Mouse (Mus musculus) kidney, postnatal 25 days (tissue): ENCODE data around the gene Vmn1r236.

ENCODE experiments used
- DNase-seq, 2 experiments: peaks; one replicate each; pipeline ENCODE4 v3.0.0; 2021; ENCODE audit warnings: mixed read lengths in 2 of 2

Gene Vmn1r236

DNA sequence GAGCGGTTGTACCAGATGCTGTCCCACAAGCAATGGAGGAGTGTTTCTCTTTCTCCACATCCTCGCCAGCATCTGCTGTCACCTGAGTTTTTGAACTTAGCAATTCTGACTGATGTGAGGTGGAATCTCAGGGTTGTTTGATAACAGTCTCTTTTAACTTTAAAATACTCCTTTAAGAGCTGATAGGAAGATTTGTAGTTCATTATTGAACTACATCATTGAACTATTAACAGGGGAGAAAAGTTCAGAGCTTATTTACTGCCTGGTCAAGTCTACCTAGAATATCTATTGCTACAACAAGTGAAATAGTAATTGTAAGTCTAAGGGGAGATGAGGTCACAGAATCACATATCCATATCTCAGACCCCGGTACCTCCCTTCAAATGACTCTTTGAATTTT lies at the start of gene Vmn1r236:
Gene Vmn1r236, plus strand, starts transcription at position 301 of the 400 bp plus-strand sequence.
- no peak for DNase-seq

- no peak for DNase-seq
Observed at GRCm38 (mm10) chr17:21256111-21256510, 26.6 kb upstream of the Vmn1r236 start, which contains the start of gene Vmn1r235. Gene Vmn1r235, plus strand, starts transcription at chr17:21256411.

DNA sequence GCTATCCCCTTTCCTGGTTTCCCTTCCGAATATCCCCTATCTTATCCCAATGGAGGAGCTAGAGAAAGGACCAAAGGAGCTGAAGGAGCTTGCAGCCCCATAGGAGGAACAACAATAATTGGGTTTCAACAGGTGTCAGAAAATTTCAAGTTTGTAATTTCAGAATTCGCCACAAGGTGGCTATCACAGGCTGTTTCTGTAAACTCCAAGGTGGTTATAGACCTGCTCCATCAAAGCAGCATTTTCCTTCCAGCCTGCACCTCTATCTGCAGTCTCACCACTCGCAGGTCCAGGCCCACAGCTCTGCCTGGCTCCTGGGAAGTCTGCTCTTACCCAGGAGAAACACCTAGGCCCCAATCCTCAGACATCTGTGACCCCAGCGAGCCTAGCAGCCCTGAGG lies 10.6 kb upstream of the Vmn1r236 start:
- peak; percentile 35 to 58 for DNase-seq

GRCm38 (mm10) chr17:21284395-21284794 lies 1.7 kb downstream of the Vmn1r236 start:
- DNase-seq, result no peak

DNA sequence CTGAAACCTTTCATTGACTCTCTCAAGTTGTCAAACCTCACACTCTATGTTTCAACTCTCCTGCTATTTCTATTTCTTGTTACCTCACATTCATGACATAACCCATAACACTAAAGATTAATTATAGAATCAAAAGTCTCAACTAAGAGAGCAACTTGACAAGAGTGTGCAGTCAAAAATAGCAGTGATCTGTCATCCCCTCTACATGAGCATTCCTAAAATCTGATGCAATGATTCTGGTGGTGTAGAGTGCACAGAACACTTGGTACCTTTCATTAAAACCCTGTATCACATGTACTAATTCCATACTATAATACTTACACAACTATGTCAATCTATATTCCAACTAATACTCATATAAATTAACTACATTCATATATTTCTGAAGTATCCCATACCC lies 7.0 kb downstream of the Vmn1r236 start:
- DNase-seq, result no peak

DNA sequence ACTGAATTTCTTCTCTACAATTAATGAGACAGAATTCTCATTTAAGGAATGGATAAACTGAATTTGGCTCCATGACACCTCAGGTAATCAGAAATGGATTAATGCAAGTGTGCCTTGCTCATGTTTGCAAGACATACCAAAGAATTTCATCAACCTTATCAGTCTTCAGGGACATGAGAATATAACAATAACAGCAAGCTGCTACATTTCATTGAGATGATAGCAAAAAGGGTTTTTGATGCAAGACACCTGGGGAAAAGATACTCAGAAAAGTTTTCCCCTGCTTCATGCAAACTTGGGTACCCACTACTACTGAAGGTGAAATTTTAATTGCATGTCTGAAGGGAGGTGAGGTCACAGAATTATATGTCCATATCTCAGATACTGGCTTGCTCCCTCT lies 28.8 kb downstream of the Vmn1r236 start, which contains the start of gene Vmn1r237:
Gene Vmn1r237, plus strand, starts transcription at position 301 of the 400 bp plus-strand sequence.
- DNase-seq, result no peak
